Mouse (Mus musculus) MN1 (cell line): ENCODE results near the gene Lsamp.
"Not testable (repeated sequence)": the region's sequence is repeated elsewhere in the genome, so short reads cannot be mapped to it uniquely, and the experiment has no call there.

ENCODE experiments used
- DNase-seq: peaks from one replicate; pipeline ENCODE4 v3.0.0-alpha.2; 2016; ENCODE audit warnings: low spot score

Gene Lsamp

GRCm38 (mm10) chr16:40504262-40504960 is 520.2 kb downstream of the Lsamp start:
- no peak for DNase-seq

DNA sequence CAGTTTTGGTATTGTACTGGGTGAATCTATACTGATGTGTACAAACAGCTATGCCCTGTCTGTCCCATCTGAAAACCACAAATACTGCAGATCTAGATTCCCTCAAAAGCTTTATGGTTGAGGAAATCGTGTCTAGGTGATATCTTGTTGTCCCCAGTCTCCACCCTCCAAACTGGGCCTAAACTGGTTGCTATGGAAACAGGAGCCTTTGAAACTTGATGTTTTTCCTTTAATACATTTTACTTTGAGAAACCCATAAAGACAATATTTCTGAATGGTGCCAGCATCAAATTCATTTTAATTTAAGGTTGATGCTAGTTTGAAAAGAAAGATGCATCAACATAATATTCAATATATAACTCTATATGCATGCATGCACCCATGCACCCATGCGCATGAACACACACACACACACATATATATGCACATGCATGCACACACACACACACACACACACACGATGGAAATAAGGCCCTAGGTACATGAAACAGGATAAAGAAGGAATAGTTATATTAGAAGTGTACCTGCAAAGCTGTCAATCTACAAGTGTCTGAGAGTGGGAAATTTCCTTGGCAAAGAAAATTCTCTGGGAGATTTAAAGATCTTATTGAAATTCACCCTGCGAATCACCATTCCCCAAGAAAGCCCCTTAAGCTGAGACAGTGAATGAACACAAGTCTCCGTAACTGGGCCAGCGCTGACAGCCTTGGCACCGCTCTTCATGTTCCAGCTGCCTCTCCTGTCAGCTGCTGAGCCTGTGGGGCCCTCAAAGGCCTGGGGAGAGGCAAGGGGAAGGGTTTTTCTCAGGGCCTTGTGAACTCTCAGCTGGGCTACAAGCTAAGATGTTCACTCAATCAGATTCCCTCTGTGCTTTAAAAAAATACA is 525.2 kb downstream of the Lsamp start:
- DNase-seq = no peak

- no peak for DNase-seq
Observed at GRCm38 (mm10) chr16:40536754-40537153, 552.6 kb downstream of the Lsamp start.

DNA sequence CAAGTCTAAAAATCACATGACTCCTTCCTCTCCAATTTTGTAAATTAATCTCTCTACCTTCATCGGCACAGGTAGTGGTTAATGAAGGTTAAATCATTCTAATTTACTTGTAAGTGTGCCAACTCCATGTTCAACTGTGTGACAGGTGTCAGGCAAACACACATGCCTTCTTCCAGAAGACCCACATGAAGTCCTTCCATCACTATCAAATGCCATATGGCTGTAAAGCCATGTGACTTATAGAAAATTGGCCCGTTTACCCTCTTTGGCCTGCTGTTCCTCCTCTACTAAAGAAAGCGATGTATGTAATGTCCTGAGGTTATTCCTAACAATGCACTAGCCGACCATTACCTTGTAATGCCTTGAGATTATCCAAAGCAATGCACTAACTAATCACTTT is 565.5 kb downstream of the Lsamp start:
- DNase-seq = no peak

GRCm38 (mm10) chr16:40555608-40556007 is 571.4 kb downstream of the Lsamp start:
- DNase-seq = no peak

- DNase-seq = no peak
Observed at GRCm38 (mm10) chr16:40557680-40558249, 573.6 kb downstream of the Lsamp start.

GRCm38 (mm10) chr16:40567431-40567941 is 583.3 kb downstream of the Lsamp start:
- DNase-seq = no peak

DNA sequence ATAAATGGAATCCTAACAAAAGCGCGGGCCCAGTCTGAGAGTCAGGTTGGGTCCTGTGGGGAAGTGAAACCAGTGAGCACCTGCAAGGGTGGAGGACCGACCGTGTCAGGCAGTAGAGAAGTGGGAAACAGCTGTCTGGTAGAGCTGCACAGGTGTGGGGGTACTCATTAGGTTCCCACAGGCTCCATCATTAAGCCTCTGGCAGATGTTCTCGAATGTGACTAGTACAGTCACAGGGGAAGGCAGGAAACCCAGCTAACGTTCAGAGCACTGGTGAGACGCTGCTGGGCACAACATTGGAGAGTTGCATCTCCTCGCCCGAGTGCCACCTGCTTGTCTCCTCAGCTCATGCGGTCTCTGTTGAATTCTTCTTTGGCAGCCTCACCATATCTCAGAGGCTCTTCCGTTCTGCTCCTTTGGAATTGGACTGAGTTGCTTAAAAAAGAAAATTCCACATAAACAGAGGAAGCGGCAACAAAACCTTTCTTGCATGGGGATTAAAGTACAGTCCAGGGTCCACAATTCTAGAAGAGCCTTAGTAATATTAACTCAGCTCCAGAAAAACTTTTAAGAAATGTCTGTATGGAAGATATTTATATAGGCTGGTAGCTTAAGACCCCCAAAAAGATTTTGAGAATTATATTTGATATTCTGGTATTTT is 588.1 kb downstream of the Lsamp start:
- no peak for DNase-seq

- no peak for DNase-seq
Observed at GRCm38 (mm10) chr16:40582076-40582475, 597.9 kb downstream of the Lsamp start.

DNA sequence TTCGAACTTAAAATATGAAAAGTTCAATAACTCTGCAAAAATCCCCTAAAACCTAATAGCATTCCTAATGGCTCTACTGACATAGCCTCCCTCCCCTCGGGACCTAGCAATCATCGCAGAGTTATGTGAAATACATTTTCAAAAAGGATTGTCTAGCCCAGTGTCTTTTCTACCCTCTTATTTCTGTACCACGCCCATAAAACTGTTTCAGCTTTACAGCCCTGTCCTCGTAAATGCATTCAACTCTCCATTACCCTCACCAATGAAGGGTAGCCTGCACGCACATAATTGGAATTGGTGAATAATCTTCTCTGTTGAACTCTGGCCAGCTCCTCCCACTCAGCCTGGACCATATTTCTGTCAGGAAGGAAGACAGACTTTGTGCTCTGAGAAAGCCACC is 609.0 kb downstream of the Lsamp start:
- no peak for DNase-seq

DNA sequence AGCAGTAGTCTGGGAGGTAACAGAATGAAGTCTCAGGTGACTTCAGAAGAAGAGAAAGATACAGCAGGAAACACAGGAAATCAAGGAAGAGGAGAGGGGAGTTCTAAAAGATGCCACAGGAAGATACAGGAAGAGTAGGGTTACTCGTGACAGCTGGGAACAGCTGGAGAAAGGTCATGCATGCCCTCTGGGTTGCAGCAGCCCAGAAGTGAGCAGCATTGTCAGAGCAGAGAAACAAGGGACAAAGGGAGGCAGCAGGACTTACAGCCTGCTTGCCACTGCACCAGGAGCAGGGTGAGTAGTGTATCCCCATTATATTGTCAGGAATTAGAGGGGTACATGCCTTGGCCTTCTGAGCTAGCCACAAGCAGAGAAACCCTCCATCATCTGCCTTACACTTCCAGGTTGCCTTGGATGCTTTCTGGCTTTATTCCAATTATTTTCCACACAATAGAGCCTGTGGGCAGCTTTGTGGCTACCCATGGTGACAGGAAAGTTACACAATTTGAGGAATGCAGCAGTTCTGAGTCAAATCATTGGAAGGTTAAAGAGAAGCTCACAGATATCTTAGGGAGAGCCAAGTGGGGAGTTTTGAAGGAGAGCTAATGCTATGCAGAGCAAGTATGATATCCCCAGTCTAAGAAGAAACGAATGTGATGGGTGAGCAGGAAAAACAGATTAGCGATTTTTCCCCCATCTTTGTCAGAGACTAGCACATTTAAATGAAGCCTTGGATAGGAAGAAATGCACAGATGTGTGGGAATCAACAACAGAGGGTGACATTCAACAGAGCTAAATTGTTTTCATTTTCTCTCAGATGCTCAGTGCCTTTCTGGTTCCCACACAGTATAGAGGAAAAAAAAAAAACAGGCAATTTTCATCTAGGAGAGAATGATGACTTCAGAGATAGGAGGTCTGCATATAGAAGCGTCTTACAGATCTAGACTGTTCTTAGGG is 617.5 kb downstream of the Lsamp start:
- no peak for DNase-seq

DNA sequence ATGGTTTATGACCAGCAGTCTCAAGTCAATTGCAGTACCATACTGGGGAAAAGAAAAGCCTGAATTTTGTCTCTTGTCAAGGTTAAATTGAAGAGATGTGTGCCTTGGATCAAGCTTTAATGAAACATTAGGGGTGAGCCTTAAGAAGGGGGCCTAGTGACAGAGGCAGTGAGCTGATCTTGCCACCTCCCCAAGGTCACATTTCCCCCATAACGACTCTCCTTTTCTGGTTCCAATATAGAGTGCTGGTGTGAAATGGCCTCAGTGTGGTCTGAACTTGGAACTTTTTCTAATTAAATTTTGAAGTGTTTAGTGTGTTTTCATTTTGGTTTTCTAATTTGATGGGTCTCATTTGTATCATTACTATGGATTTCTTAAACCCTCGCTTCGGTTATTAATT is 623.3 kb downstream of the Lsamp start:
- no peak for DNase-seq

GRCm38 (mm10) chr16:40616697-40617096 is 632.5 kb downstream of the Lsamp start:
- not testable (repeated sequence) for DNase-seq

- DNase-seq = not testable (repeated sequence)
Observed at GRCm38 (mm10) chr16:40621086-40621485, 636.9 kb downstream of the Lsamp start.

DNA sequence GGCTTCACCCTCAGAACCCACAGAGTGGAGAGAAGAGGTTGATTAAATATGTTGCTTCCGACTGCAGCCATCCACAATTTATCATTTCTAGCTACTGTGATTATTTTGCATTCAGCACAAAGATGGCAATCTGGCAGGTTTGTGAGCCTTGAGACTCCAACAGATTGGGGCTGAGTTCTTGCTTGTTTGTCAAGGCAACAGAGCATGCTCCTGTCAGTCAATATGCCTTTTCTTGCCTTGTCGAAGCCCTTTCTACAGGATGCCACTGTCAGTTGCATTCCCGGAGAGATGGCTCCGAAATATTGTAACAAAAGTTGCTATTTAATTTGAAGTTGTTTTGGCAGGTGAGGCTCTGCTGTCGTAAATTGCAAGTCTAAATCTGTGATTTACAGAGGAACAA is 643.0 kb downstream of the Lsamp start:
- DNase-seq = no peak

DNA sequence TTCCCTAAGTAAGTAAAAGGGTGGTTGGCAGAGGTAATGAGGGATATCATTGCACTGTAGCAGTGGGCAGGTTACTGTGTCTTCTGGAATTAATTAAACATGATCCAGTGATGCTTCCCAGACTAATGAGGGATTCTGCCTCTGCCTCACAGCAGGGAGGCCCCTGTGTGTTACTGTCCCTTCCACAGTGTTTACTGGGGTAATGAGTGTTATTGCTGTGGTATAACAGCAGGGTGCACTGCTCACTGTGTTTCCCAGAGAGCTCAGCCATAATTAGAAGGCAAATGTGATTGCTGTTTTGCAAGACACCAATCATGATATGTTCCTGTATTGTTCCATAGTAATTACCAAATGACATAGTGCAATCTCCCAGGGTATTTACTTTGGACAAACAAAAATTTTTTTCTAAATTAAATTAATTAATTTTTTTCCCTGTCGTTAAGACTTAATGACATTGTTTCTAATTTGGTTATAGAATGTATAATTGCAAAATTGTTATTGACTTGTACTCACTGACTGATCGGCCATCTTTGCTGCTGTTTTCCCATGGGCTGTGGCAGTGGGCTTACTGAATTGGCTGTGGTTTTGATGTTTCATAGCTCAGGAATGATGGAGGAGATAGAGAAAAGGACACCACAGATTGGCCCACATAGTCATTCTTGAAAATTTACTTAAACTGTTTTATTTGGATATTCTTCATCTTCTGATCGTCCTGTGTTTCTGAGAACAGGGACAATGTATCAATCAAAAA is 655.6 kb downstream of the Lsamp start:
- DNase-seq = no peak

DNA sequence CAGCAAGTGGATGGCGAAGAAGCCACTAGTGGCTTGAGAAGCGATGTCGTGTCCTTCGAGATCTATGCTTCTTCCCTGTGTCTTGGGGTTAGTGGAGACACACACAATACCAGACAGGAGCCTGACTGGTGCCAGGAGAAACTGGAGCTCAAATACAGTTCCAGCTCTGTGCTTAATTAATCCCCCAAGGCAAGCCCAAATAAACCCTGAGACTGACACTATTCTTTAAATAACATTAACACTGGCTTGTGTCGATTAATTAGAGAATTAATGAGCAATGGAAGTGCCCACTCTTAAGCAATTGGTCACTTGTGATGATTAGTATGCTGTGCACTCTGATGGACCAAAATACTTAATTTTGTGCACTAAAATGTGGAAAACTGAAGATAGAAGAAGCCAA is 668.6 kb downstream of the Lsamp start:
- no peak for DNase-seq

DNA sequence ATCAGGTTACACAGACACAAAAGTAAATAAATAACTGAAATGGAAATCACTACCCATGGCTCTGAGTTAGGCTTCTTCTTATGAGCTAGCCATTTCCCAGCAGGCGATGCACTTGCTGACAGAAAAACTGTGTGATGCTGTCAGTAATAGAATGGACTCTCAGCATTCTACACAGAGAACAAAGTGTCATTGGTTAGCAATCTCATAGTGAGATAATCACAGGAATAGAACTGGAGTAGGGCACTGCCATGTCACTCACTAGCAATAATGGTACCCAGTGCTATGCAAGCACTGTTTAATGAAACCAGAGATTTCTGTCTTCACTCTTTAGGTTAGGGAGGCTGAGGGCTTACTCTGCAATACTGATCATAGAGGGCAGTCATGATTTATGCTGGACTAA is 669.3 kb downstream of the Lsamp start:
- DNase-seq = no peak

GRCm38 (mm10) chr16:40656347-40656746 is 672.2 kb downstream of the Lsamp start:
- no peak for DNase-seq

GRCm38 (mm10) chr16:40656871-40657270 is 672.7 kb downstream of the Lsamp start:
- DNase-seq = no peak
